Mouse (Mus musculus) retina, embryonic 14.5 days (tissue): ENCODE measurements around the gene Etv6.

Source experiments
- DNase-seq: peaks from one replicate; pipeline ENCODE4 v3.0.0-alpha.2; 2015; ENCODE audit warnings: low spot score

Etv6 gene

GRCm38 (mm10) chr6:134112753-134113152 is 77.3 kb downstream of the Etv6 start:
- DNase-seq: no peak

GRCm38 (mm10) chr6:134113168-134113567 is 77.7 kb downstream of the Etv6 start:
- DNase-seq: no peak

GRCm38 (mm10) chr6:134115219-134115968 is 79.9 kb downstream of the Etv6 start:
- DNase-seq: no peak

- no peak for DNase-seq
These were observed 82.0 kb downstream of the Etv6 start for GRCm38 (mm10) chr6:134117380-134117938.

GRCm38 (mm10) chr6:134118506-134118905 is 83.0 kb downstream of the Etv6 start:
- no peak for DNase-seq

- no peak for DNase-seq
These were observed 83.6 kb downstream of the Etv6 start for GRCm38 (mm10) chr6:134119136-134119535.

GRCm38 (mm10) chr6:134120227-134120626 is 84.7 kb downstream of the Etv6 start:
- DNase-seq: no peak

- DNase-seq: no peak
These were observed 85.2 kb downstream of the Etv6 start for GRCm38 (mm10) chr6:134120712-134121111.

- no peak for DNase-seq
These were observed 87.4 kb downstream of the Etv6 start for GRCm38 (mm10) chr6:134122945-134123344.

- no peak for DNase-seq
These were observed 88.0 kb downstream of the Etv6 start for GRCm38 (mm10) chr6:134123474-134123873.

GRCm38 (mm10) chr6:134124256-134124655 is 88.8 kb downstream of the Etv6 start:
- no peak for DNase-seq

GRCm38 (mm10) chr6:134127996-134128395 is 92.5 kb downstream of the Etv6 start:
- no peak for DNase-seq

- no peak for DNase-seq
These were observed 93.1 kb downstream of the Etv6 start for GRCm38 (mm10) chr6:134128594-134128993.

- no peak for DNase-seq
These were observed 94.3 kb downstream of the Etv6 start for GRCm38 (mm10) chr6:134129848-134130247.

GRCm38 (mm10) chr6:134130816-134131215 is 95.3 kb downstream of the Etv6 start:
- DNase-seq: no peak

GRCm38 (mm10) chr6:134131601-134132000 is 96.1 kb downstream of the Etv6 start:
- no peak for DNase-seq

GRCm38 (mm10) chr6:134133756-134134155 is 98.3 kb downstream of the Etv6 start:
- no peak for DNase-seq

GRCm38 (mm10) chr6:134134821-134135323 is 99.4 kb downstream of the Etv6 start:
- no peak for DNase-seq

- no peak for DNase-seq
These were observed 100.8 kb downstream of the Etv6 start for GRCm38 (mm10) chr6:134136315-134136714.

GRCm38 (mm10) chr6:134139359-134139758 is 103.9 kb downstream of the Etv6 start:
- no peak for DNase-seq

- DNase-seq: no peak
These were observed 105.5 kb downstream of the Etv6 start for GRCm38 (mm10) chr6:134140718-134141615.

- DNase-seq: no peak
These were observed 106.2 kb downstream of the Etv6 start for GRCm38 (mm10) chr6:134141616-134142165.
